Mouse (Mus musculus) gastrocnemius, adult 18-20 months (tissue): ENCODE data around the gene Gm10354. TPM values are rescaled to one million over a fixed set of nuclear protein-coding genes. Genes with fewer than 3 reads are reported as not detected.
"Not testable (repeated sequence)": the region's sequence is repeated elsewhere in the genome, so short reads cannot be mapped to it uniquely, and the experiment has no call there.

ENCODE experiments used
- DNase-seq: peaks from one replicate; pipeline ENCODE4 v3.0.0; 2021; ENCODE audit warnings: low spot score
- long read RNA-seq, 2 experiments: library from polyadenylated mRNA; stranded (forward); transcript quantifications; one replicate each; pipeline ENCODE4 v2.0.0; 2021
- total RNA-seq, 2 experiments: library from RNA; stranded (reverse); gene quantifications; 2 replicates each; pipeline ENCODE4 v1.2.3; 2021

The Gm10354 gene
- not detected for total RNA-seq
- long read RNA-seq, experiment 1, result 0 reads
- long read RNA-seq, experiment 2, result 0 reads

- not testable (repeated sequence) for DNase-seq
Observed at GRCm38 (mm10) chr5:14978835-14979234, at the start of gene Gm10354. Gm10354 (minus strand) TSS chr5:14978935.

GRCm38 (mm10) chr5:15024316-15024715 is 45.6 kb upstream of the Gm10354 start:
- DNase-seq, result not testable (repeated sequence)

- DNase-seq, result not testable (repeated sequence)
Observed at GRCm38 (mm10) chr5:15020067-15020466, 41.3 kb upstream of the Gm10354 start.

- DNase-seq, result not testable (repeated sequence)
Observed at GRCm38 (mm10) chr5:15010639-15011582, 32.2 kb upstream of the Gm10354 start.

DNA sequence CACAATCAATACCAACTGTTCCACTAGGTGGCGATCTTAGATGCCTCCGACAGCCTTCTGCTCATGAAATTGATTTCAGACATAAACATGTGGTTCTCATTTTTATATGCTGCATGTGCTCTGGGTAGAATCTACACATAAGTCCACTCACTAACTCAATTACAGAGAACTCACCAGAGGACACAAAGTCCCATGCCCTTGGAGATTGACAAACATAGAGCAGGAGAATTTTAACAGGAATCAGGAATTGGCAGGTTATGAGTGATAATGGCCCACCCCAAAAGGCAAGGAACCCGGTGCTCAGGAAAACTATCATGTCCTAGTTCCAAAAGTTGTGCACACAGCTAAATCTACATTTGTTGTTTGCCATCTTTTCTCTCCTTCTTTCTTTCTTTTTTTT is 28.2 kb upstream of the Gm10354 start:
- DNase-seq, result not testable (repeated sequence)

- DNase-seq, result not testable (repeated sequence)
Observed at GRCm38 (mm10) chr5:15006288-15006687, 27.6 kb upstream of the Gm10354 start.

GRCm38 (mm10) chr5:15005584-15005983 is 26.8 kb upstream of the Gm10354 start:
- DNase-seq, result not testable (repeated sequence)

DNA sequence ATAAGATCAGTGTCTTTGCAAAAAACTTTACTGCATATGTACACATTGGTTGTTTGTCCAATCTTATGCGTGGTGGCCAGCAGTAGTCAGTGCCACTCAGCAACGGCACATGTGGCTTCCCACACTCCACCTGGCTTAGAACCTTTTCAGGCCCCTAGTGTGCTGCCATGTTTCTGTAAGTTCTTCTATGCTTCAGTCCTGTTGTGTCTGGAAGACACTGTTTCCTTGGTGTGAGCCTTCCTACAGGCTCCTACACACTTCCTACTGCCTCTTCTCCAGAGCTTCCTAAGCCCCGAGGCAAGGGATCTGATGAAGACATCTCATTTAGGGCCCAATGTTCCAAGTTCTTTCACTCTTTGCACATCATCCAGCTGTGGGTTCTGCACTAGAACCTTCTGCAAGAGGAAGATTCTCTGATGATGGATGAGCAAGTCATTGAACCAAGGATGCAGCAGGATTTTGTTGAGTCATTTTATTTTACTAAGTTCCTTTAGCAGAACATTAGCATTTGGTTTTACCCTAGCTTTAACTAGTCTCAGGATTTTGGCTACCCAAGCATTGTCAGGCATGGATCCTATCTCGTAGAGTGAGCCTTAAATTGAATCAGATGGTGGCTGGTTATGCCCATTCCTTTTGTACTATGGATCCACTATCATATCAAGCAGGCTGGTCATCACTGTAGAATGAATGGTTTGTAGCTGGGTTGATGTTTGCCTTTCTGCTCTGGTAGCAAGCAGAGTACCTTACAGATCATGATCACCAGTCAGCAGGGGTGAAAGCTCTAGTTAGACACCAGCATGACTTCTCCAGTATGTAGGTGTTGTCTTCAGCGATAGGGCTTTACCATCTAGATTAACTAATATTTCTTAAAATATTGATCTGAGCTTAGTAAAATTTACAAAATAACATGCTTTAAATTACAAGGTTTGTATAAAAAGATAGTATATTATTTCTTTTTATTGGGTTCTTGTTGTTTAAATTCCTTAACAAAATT is 26.1 kb upstream of the Gm10354 start:
- DNase-seq, result not testable (repeated sequence)

- not testable (repeated sequence) for DNase-seq
Observed at GRCm38 (mm10) chr5:14998077-14998476, 19.3 kb upstream of the Gm10354 start.

DNA sequence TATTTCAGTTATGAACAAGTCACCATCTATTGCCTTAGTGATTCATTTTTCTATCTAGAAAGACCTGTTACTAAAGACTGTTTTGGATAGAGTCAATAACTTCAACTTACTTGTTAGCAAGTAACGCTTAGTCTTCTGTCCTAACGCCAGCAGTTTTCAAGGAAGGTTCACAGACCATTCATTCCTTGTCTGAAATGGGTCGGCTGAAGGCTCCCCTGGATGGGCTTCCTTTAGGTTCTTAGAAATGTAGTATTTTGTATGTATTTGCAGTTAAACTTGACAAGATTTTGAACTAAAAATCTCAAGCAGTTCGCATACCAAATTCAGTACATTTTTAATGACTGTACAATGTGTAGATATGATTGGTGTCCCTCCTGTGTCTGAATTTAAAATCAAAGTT is 18.8 kb upstream of the Gm10354 start:
- not testable (repeated sequence) for DNase-seq

GRCm38 (mm10) chr5:14996670-14997249 is 18.0 kb upstream of the Gm10354 start:
- not testable (repeated sequence) for DNase-seq

DNA sequence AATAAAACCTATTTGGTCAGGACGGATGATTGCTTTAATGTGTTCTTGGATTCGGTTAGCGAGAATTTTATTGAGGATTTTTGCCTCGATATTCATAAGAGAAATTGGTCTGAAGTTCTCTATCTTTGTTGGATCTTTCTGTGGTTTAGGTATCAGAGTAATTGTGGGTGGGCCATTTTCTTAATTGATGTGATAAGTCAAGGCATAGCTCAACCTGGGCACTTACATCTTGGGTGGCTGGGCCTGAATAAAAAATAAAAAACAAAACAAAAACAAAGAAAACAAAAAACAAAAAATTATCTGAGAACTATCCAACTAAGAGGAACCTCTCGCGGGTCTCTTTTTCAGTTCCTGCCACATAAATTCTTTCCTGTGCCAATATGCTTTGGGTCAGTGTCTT is 15.4 kb upstream of the Gm10354 start:
- not testable (repeated sequence) for DNase-seq

GRCm38 (mm10) chr5:14990375-14991158 is 11.8 kb upstream of the Gm10354 start:
- not testable (repeated sequence) for DNase-seq

GRCm38 (mm10) chr5:14986649-14987387 is 8.1 kb upstream of the Gm10354 start:
- not testable (repeated sequence) for DNase-seq

DNA sequence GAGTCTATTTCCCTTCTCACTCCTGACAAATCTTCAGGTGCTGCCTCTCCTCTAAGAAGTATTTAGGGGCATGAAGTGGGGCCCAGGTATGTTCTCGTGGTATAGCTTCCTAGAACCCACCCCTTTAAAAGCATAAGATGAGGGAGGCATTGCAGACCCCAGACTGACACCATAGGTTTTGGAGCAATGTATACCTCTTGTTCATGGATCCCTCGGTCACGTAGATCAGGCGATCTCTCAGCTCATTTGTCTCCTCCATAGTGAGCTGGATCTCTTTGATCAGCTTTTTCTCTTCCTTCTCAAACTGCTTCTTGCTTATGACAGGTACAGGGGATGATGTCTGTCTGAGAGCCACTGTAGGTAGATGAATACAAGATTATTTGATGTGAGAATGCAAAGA is 1.4 kb downstream of the Gm10354 start:
- DNase-seq, result not testable (repeated sequence)

DNA sequence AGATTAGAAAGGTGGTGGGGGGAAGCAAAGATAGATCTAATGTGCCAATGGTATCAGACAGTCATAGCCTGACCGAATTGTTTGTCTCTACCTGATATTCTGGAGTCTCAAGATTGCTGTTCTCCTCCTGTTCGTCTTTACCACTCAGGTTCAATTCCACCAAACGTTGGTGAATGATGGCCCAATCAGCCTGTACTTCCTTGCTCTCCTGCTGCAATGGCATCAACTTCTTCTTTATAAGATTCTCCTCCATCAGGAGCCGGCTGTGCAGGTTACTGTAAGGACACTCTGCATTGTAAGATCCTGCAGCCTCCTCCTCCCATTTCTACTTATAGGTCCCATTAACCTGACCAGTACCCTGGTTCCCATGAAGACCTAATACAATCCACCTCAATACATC is 3.4 kb downstream of the Gm10354 start:
- DNase-seq, result not testable (repeated sequence)

- DNase-seq, result not testable (repeated sequence)
Observed at GRCm38 (mm10) chr5:14972841-14973240, 5.9 kb downstream of the Gm10354 start.

DNA sequence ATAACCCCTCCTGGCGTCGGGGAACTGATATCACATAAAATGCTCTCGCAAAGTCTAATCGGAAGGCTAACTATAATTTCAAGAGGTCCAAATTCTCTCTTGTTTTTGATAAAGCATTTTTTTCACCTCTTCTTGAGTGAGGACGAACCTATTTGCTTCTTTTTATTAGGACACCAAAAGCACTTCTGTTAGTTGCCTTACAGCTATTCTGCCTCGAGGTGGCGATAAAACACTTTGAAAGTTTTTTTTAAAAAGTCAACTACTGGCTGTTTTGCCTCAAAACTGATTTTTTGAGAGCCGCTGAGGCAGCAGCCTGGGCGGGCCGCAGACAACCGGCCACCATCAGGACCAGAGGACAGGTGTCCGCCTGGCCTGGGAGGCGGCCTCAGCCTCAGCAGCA is 14.9 kb downstream of the Gm10354 start:
- DNase-seq, result not testable (repeated sequence)

DNA sequence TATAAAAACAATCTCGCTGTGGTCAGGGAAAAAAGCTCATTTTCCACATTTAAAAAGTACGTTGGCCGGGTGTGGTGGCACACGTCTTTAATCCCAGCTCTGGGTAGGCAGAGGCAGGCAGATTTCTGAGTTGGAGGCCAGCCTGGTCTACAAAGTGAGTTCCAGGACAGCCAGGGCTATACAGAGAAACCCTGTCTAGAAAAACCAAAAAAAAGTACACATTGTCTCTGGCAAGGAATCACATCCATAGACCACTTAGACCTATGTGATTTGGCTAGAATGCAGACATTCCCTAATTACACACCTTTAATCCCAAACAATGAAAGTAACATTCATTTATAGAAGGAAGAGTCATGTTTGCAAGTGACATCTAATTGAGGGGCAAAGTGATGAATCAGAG is 17.2 kb downstream of the Gm10354 start:
- not testable (repeated sequence) for DNase-seq
